Mouse (Mus musculus): ENCODE results near the gene Crtac1.

The Crtac1 gene

DNA sequence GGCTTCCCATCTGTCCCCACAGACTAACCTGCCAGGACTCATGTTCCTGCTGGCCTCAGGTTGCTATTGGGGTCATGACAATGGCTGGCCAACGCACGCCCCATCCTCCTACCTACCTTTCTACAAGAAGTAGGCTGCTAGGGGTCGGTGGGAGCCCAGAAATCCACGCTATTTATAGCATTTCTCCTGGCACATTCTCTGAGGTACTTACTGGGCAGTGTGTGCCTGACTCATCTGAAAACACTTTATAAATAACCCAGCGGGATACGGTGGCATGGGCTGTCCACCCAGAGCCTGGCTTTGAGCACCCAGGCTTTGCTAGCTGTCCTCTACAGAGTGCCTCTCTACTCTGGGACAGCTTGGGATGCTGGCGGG, 193.3 kb downstream of the Crtac1 start:
- no peak for DNase-seq (ENCODE audit: low spot score in 2 of 2)

DNA sequence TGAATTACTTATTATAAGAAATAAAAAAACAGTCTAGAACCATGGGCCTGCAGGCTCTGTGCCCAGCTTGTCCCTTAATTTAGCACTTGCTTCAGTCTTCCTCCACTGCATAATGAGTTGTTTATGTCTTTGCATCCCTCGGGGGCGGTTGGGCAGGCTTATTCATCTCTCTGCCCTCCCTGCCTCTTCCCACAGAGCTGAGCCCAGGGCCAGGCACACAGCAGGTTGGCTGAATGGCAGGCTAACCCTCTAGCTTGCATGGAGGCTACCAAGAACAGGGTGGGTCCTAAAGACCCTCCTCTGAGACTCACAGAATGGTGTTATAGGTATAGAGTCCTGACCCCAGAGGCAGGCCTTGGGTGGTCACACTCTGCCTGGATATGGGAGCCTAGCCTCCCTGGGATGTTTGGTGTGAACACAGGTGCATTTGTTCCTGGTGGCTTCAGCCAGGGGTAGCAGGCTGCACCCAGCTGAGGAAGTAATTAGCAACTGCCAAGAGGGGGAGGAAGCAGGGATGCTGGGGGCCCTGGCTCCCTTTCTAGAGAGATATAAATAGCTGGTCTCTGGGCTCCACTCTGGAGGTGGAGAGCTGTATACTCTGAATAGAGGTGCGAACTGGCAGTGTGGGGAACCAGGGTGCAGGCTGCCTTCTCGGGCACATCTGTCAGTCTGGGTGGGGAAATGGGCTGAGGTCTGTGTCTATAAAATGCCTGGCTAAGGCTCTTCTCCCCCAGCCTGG, 193.8 kb downstream of the Crtac1 start:
- DNase-seq (ENCODE audit: low spot score in 2 of 2) = no peak
